Mouse (Mus musculus) adrenal gland, postnatal 36 days (tissue): ENCODE data around the gene Prl8a8. TPM values are rescaled to one million over a fixed set of nuclear protein-coding genes. Genes with fewer than 3 reads are reported as not detected.

Source experiments
- DNase-seq, 2 experiments: peaks; one replicate each; pipeline ENCODE4 v3.0.0; 2021; ENCODE audit warnings: mixed read lengths in 1 of 2
- long read RNA-seq, 2 experiments: library from polyadenylated mRNA; stranded (forward); transcript quantifications; one replicate each; pipeline ENCODE4 v2.0.0; 2021; ENCODE audit warnings: borderline sequencing depth in 2 of 2
- total RNA-seq, 2 experiments: library from RNA; stranded (reverse); gene quantifications; 2 replicates each; pipeline ENCODE4 v1.2.3; 2021

Prl8a8 gene
- total RNA-seq, result not detected
- long read RNA-seq, experiment 1, result 0 reads
- long read RNA-seq, experiment 2, result 0 reads

GRCm38 (mm10) chr13:27513117-27513516, at the start of gene Prl8a8:
Prl8a8 (minus strand) TSS chr13:27513217.
- no peak for DNase-seq

GRCm38 (mm10) chr13:27553336-27553735, 40.3 kb upstream of the Prl8a8 start:
- no peak for DNase-seq

- no peak for DNase-seq
These were observed 10.1 kb upstream of the Prl8a8 start for GRCm38 (mm10) chr13:27523156-27523555.

DNA sequence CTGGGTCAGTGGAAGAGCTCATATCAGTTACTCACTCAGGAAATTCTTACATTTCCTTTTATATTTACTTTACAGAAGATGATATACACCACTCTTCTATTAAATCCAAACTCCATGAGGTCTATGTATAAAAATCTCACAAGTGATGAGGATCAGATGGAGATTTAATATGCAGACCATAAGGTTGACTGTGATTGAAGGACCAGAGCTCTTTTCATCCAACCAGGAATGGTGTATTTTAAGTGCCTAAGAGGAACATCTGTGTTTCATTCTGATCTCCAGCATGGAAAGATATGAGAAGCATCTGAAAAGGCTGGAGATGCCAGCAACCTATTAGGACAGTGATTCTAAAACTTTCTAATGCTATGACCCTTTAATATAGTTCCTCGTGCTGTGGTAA, 5.4 kb downstream of the Prl8a8 start:
- no peak for DNase-seq

Other genes starting within 250 kb of the Prl8a8 start
- not detected for gene Prl6a1, start 200.6 kb downstream of the Prl8a8 start, total RNA-seq
- gene Prl8a2, start 167.5 kb downstream of the Prl8a8 start, total RNA-seq, result 1 to 10 TPM; 1.6 to 5.2 TPM
- not detected for gene Prl2b1, start 122.4 kb downstream of the Prl8a8 start, total RNA-seq
- gene Prl8a6, start 74.5 kb downstream of the Prl8a8 start, total RNA-seq, result not detected
- gene Prl8a9, start 51.4 kb upstream of the Prl8a8 start, total RNA-seq, result not detected
- not detected for gene Prl8a1, start 69.0 kb upstream of the Prl8a8 start, total RNA-seq
- not detected for gene Prl7b1, start 97.4 kb upstream of the Prl8a8 start, total RNA-seq
- not detected for gene Prl7a1, start 129.3 kb upstream of the Prl8a8 start, total RNA-seq
- gene Prl7a2, start 154.8 kb upstream of the Prl8a8 start, total RNA-seq, result not detected
- not detected for gene Prl7d1, start 203.5 kb upstream of the Prl8a8 start, total RNA-seq